Mouse (Mus musculus) left cerebral cortex, postnatal 25 days (tissue): ENCODE results near the gene Pitpnm1. TPM values are rescaled to one million over a fixed set of nuclear protein-coding genes. Genes with fewer than 3 reads are reported as not detected.
"Not testable (repeated sequence)": the region's sequence is repeated elsewhere in the genome, so short reads cannot be mapped to it uniquely, and the experiment has no call there.

Source experiments
- DNase-seq, 2 experiments: peaks; one replicate each; pipeline ENCODE4 v3.0.0; 2022; ENCODE audit warnings: low spot score in 2 of 2, mixed read lengths in 1 of 2
- intact Hi-C: fragments of 180-260 bp; cut with DNase I; formaldehyde crosslinking; loops from one replicate; pipeline ENCODE4 v1.15.1; 2025
- total RNA-seq, 2 experiments: library from RNA; stranded (reverse); gene quantifications; 2 replicates each; pipeline ENCODE4 v1.2.3; 2021

Pitpnm1 gene
- total RNA-seq, 2 experiments from 2014 or later: 208 to 215 TPM

DNA sequence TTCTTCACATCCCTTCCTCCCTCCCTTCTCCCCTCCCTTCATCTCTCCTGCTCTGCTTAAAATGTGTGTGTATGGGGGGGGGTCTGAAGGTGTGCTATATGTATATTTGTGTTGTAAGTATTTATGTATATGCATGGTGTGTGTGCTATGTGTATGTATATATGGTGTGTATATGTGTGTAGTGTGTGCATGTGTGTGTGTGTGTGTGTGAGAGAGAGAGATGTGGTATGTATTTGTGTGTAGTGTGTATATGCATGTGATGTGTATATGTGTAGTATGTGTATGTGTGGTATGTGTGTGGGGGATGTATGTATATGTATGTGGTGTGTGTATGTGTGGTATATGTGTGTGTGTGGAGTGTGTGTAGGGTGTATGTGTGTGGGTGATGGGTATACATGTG, 32.9 kb upstream of the Pitpnm1 start:
- DNase-seq: no peak
- intact Hi-C loops: no loop called here

DNA sequence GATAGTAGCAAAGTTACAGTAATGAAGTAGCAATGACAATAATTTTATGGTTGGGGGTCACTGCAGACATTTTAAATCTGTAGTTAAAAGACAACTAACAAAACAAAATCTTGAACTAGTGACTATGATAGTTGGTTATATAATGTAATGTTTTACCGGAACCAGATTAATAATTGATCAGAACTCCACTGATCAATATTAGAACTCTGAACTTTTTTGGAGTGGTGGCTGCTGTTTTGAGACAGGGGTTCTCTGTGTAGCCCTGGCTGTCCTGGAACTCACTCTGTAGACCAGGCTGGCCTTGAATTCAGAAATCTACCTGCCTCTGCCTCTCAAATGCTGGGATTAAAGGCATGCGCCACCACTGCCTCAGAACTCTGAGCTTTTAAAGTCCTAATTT, 31.6 kb upstream of the Pitpnm1 start:
- DNase-seq, intact Hi-C loops: not testable (repeated sequence)

DNA sequence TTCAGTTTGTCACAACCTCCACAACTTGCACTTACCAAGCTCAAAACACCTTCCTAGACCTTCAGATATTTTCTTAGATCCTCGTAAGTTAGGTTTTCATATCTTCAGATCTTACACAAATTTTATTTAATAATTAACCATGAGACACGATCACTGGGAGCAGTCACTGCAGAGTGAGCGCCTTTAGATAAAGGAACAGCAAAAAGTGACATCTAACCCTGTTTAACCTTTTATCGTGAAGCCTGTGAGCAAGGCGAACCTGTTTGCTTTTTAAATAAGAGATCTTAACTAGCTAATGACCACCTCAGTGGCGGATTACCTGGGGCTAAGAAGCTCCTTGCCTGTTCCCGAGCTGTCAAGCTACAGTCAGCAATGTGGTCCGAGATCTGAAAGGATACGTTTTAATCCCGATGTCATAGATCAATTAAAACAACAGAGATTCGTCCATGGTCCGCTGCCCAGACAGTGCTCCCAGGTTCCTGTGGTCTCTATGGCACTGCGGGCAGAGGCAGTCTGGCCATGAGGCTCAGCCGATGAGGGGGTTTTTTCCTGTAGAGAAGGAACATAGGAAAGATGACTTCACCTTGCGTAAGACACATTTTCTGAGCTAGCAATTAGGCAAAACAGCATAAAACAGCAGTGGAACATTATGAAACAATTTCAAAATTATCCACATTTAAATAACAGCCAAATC, 30.9 kb upstream of the Pitpnm1 start:
- no peak for DNase-seq
- intact Hi-C loops: no loop called here

DNA sequence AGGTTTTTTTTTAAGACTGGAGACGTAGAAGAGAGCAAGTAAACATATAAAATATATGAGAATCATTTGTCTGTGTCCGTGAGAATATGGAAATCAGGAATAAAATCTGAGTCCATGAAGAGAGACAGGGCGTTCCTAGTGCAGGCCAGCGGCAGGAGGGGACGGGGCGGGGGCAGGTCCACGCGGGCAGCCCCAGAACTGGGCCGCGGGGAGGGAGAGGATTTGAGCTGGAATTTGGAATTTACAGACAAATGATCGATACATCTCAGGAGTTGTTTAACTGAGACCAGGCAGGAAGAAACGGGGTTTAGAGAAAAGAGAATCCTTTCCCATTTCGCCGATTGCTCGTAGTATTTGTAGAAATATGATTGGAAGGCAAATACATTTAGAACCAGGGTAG, 29.5 kb upstream of the Pitpnm1 start:
- DNase-seq: no peak
- intact Hi-C loops: no loop called here

DNA sequence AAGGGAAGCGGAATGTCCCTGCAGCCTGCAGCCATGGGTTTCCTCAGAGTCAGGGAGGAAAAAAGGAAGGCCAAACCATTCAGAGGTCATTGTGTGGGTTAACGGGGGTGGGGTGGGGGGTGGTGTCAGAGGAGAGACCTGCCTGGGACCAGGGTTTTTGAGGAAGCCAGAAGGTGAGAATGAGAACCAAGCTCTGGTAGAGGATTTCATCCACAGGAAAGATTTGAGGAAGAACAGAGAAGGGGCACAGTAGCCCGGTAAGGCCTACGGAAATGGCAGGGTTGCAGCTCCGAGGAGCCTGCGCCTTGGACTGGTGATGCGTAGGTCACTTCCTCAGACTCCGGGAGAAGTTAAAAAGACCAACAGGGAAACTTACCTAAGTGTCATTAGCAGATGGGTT, 29.0 kb upstream of the Pitpnm1 start:
- intact Hi-C loops: no loop called here

DNA sequence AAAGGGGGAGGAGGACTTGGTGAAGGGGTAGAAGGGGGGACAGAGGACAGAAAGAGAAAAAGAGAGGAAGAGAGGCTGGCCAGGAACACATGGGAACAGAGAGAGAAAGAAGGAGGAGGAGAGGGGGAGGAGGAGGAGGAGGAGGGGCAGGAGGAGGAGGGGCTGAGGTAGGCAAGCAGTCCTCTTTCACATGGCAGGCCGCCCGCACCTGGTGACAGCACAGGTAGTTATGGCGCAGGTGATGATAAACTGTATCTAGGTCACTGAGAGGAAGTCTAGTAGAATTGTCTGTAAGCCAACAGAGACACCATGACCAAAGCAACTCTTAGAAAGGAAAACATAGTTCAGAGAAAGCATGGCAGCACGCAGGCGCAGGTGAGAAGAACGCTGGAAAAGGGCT, 28.4 kb upstream of the Pitpnm1 start:
- intact Hi-C loops: no loop called here
- no peak for DNase-seq

More for the DNA sequence above, 29.0 kb upstream of the Pitpnm1 start:
- DNase-seq: no peak

DNA sequence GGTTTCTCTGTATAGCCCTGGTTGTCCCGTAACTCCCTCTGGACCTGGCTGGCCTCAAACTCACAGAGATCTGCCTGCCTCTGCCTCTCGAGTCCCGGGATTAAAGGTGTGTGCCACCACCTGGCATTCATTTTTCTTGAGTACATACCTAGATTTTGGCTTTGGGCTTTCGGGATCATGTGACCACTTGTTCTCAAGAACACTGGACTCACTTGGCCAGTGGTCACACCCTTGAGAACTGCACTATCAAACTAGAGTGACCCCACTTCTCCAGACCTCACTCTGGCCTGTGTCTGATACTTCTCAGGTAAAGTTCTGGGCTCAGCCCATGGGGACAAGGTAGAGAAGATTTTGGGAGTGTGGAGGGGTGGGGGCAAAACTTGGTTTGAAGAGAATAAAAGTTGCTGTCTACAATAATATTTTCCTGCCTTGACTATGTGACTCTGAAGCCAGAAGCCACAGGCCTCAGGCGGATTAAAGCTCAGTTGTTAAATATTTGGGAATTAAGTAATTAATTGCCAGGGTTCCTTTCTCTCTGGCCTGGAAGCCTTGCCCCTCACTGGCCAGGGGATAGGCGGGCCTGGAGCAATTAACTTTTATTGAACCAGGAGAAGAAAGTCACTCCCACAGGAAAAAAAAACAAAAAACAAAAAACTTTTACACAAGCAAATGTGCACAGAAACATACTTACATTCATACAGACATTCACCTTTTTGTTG, 26.9 kb upstream of the Pitpnm1 start:
- intact Hi-C loops: loop anchor here (2.0 kb wide), 1 partner anchor 14 kb away; the partner anchor contains the start of gene Gstp3
- no peak for DNase-seq

DNA sequence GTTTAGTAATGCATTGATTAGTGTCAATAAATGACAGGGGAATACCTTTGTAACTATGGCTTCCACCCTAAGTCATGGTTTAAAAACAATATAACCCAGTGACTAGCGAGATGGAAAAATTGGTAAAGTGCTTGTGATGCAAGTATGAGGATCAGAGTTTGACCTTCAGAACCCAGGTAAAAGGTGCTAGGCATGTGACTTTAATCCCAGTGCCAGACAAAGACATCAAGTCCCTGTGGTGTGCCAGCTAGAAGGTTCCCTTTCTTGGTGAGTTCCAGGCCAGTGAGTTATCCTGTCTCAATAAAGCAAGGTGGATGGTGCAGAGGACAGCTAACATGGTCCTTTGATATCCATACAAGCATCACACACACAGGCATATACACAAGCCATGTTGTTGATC, 24.3 kb upstream of the Pitpnm1 start:
- no peak for DNase-seq
- intact Hi-C loops: no loop called here

DNA sequence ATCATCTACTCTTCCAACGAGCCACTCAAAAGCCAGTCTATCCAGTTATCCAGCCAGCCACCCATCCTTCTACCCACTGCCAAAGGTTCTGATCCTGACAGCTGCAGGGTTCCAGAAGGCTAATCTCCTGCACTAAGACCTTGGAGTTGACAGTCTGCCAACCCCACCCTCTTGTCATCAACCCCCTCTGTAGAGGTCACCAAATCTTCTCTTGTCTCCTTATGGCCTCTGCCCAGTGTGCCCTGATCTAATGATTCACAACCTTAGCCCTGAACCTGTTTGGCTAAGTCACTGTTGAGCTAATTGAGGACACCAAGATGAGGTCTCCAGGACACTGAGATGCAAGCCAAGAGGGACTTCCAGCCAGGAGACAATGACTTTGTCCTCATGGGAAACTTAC, 20.2 kb upstream of the Pitpnm1 start:
- intact Hi-C loops: no loop called here

DNA sequence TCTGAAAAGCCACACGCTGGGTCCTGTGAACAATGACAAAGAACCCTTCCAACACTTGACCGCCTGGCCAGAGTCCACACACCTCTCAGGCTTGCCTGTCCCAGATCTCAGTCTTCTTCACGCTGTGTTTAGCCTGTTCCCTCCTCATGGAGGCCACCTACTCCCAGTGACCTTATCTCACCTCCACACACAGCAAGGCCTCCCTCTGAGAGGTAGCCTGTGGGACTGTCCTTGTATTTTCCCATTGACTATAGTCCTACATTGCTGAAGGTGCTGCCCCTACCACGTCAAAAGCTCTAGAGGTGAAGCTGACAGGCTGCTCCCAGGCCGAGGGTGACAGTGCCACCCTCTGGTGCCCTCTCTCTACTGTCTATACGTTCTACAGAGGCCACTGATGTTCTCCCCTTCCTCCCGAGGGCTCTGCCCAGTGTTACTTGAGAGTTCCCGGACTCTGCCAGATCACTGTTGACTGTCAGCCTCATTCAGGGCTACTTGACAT, 19.2 kb upstream of the Pitpnm1 start:
- intact Hi-C loops: no loop called here

More for the DNA sequence above, 20.2 kb upstream of the Pitpnm1 start:
- no peak for DNase-seq

DNA sequence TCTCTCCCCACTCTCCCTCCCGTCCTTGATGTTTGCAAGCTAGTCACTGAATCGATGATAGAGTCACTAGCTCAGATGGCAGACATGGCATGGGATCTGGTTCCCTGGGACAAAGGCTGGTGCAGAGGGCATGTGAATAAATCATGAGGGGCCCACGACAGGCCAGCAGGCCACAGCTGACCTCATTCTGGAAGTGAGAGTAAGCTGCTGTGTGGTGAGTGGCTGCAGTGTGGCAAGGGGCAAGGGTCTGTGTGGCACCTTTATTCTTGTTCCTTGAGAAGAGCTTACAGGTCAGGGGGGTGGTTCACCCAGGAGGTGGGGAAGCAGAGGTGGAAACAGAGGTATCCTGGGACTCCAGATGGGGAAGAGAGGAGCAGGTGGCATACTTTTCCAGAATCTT, 18.4 kb upstream of the Pitpnm1 start, which contains the start of gene Cabp2:
Gene Cabp2 (plus strand): TSS at position 185 of the 400 bp plus-strand sequence.
- DNase-seq: no peak
- intact Hi-C loops: no loop called here

More for the DNA sequence above, 19.2 kb upstream of the Pitpnm1 start:
- no peak for DNase-seq

DNA sequence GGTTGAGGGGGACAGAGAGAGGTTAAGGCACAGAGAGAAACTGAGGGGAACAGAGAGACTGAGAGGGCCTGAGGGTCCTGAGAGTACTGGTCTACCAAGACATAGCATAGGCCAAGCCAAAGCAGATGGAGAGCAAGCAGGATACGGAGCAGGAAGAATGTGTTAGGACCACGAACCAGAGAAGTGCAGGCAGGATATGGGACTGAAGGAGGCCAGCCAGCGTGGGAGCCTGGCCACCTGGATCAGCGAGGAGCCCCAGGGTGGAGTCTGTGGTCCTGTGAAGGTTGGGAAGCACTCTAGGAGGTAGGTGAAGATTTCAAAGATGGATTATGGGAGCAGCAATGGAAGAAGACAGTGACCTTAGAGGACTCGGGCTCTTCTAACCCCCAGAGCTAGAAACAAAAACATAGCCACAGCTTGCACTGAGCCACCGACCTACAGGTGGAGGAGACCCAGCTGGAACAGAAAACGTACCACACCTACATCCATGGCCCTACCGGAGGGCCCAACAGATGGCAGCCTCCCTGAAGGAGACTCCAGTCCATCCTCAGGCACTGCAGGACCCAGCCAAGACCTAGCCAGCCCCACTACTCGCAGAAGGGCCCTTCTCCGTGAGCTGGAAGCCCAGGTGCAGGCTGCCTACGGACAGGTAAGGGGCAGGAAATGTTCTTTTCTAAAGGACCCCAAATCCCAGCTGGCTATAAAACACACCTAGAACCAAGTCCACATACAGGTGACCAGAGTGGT, 17.4 kb upstream of the Pitpnm1 start:
- no peak for DNase-seq
- intact Hi-C loops: no loop called here

DNA sequence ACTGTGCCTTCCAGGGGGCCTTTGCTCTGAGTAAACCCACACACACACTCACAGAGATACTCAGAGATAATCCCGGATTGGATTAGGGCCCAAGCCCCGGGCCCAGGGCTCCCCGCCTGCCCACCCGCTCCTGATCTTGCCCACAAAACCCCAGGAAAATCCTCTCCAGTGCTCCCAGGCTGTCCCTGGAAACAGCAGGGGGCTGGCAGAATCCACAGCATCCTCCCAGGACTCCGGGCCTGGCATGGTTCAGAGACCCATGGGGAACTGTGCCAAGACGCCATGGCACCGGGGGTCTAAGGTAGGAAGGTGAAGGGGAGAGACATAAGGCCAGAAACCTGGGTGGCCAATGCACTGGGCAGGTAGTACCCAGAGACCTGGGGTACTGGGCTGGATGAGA, 16.5 kb upstream of the Pitpnm1 start:
- intact Hi-C loops: no loop called here
- DNase-seq: no peak

DNA sequence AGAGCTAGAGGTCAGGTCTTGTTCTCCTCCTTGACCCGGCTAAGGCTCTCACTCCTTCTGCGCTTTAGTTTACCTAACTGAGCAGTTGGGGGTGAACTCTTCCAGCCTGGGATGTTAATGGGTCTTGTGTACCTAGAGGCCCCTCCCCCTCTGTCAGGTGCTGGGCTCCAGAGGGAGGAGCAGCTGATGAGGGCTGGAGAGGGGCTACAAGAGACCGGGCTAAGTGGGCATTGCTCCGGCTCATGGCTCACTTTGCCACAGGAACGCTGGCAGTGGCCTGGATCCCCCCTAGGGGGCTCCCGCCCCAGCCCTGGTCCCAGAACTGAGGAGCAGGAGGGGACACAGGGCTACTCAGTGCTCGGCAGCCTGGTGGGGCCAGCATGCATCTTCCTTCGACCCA, 16.0 kb upstream of the Pitpnm1 start:
- intact Hi-C loops: no loop called here
- no peak for DNase-seq

DNA sequence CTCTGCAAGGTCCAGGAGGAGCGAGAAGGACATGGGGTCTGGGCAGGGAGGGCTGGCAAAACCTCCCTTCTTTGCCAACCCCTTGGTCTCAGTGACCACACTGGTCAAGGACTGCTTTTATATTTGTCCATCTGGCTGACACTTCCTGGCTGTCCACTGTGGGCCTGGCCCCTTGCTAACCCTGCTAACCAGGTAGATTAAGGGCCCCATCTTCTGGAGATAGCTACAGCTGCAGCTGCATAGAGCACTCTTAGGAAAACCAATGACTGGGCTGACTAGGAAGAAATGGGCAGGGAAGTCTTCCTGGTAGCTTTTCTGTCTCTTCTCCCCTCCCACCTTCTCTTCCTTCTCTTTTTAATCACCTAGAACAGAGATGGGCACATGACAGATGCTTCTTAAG, 14.8 kb upstream of the Pitpnm1 start:
- DNase-seq: no peak
- intact Hi-C loops: loop anchor here (5.0 kb wide), 1 partner anchor 58 kb away; no protein-coding TSS in a partner anchor

DNA sequence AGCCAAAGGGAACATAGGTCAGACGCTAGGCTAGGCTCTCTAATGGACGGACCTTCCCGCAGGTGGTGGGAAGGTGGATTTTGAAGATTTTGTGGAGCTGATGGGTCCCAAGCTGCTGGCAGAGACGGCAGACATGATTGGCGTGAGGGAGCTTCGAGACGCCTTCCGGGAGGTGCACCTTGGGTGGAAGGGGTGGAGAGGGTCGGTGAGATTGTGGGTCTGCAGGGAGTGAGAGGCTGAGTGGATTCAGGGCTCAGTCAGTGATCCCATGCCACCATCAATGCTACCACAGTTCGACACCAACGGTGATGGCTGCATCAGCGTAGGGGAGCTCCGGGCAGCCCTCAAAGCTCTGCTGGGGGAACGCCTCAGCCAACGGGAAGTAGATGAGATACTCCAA, 13.6 kb upstream of the Pitpnm1 start:
- intact Hi-C loops: loop anchor here (5.0 kb wide), 1 partner anchor 59 kb away; no protein-coding TSS in a partner anchor
- DNase-seq: no peak

DNA sequence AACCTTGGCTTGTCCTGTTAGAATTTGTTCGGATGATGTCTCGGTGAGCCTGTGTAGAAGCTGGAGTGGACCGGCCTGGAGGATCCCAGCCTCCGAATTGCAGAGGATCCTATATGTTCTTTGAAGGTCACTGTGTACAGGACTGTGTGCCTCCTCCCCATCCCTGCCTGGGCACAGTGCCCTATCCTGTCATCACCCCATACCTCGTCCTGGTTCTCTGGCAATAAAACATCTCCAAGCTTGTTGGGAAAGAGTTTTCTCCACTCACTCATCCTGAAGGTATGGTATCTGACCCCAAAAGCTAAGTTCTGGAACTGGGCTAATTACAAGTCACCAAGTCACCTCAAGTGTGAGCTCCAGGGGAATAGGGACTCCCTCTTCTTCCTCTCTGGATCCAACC, 12.7 kb upstream of the Pitpnm1 start:
- intact Hi-C loops: loop anchor here (5.0 kb wide), 1 partner anchor 60 kb away; no protein-coding TSS in a partner anchor

DNA sequence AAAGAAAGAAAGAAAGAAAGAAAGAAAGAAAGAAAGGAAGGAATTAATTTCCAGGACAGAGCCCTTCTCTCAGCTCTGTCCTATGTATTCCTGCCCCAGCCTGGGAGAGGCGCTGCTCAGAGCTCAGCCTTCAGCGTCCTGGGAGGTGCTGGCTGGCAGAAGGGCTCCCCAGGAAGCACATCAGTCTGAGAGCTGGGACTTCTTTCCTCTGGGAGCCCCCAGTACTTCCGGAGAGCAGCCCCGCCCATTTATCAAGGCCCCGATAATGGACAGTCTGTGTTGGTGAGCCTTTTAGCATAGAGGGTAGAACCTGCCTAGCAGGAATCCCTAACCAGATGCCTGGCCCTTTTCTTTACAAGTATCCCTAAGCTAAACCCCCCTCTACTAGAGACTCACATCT, 11.7 kb upstream of the Pitpnm1 start:
- intact Hi-C loops: loop anchor here (5.0 kb wide), 1 partner anchor 61 kb away; no protein-coding TSS in a partner anchor
- DNase-seq: no peak

More for the DNA sequence above, 12.7 kb upstream of the Pitpnm1 start:
- DNase-seq: no peak

DNA sequence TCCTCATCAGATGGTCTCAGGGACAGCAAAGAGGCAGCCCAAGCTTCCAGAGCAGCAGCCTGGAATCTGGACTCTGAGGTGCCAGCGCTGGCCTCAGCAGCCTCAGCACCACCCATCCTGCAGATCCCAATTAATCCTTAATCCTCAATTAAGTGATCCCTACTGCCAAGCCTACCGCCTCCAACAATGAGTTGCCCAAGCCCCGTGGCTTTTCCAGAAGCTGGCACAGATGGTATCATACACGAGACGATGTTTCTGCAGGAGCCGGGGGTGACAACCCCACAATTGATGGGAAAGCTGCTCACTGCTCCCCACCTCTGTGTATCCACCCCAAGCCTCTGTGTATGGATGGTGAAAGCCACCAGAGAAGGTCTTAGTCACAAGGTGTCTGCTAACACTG, 10.7 kb upstream of the Pitpnm1 start:
- no peak for DNase-seq
- intact Hi-C loops: loop anchor here (5.0 kb wide), 1 partner anchor 62 kb away; no protein-coding TSS in a partner anchor

DNA sequence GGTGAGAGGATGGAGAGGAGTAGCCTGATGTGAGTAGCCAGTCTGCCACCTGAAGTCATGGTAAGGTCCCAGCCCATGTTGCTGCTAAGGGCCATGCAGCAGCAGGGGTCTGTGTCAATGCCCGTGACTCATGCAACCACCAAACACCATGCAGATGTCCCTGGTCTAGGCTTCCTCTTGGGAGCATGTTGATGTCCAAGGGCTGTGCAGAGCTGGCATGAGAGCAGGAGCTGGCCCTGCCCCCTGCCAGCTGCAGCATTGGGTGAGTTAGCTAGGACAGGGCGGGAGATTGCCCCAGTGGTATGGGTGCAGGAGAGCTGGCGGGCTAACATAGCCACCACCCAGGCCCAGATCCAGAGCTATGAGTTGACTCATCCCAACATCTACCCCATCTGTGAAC, 9.4 kb upstream of the Pitpnm1 start:
- DNase-seq: no peak
- intact Hi-C loops: loop anchor here (5.0 kb wide), 1 partner anchor 73 kb away; no protein-coding TSS in a partner anchor
